Mouse (Mus musculus): Measurements from ENCODE around the gene Dusp13. TPM values are rescaled to one million over a fixed set of nuclear protein-coding genes. Genes with fewer than 3 reads are reported as not detected.
A peak's percentile ranks its signal among the peaks of the same experiment; 100 is the strongest.

Gene Dusp13
- polyA plus RNA-seq, 1 experiment from 2014 or later = not detected

DNA sequence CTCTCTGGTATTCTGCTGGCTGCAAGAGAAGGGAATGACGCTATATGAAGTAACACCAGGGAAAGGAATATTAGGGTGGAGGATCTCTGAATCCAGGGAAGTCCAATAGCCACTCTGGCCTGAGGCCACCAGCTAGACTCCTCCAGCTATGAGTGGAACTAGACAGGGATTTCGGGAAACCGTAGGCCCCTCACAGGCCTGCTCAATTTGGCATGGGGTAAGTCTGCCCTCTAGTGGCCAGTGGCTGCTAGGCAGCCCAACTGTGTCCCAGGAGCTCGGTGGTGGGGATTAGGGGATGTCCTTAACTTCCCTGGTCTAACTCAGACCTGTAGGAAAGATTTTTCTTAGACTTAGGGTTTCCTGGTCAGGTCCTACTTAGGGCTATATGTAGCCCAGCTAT, 9.2 kb downstream of the Dusp13 start:
- H3K27me3 ChIP-seq (ENCODE audit: control insufficient read depth, insufficient read depth, low read length) = no peaks in the 10 kb centered on the region
- DNase-seq (ENCODE audit: low spot score, missing footprints) (peak; percentile 98), ATAC-seq (ENCODE audit: low FRiP score) (peak; percentile 79)
- H3K4me2 ChIP-seq = no peak overlapping the region
- H3K4me1 ChIP-seq (ENCODE audit: control insufficient read depth, insufficient read depth, low read length) = no peaks in the 10 kb centered on the region
- WGBS = 13% methylated on average over 4 of the region's 4 CpGs
- H3K36me3 ChIP-seq (ENCODE audit: control insufficient read depth, insufficient read depth, low read length) = no peaks in the 10 kb centered on the region
- no peak overlapping the region for H3K27ac ChIP-seq (ENCODE audit: low read depth, low read length)
- no peaks in the 10 kb centered on the region for H3K9me3 ChIP-seq (ENCODE audit: control insufficient read depth, low read length)
- no peak overlapping the region for H3K9ac ChIP-seq (ENCODE audit: low read length)
- no peak overlapping the region for H3K4me3 ChIP-seq (ENCODE audit: low read depth, low read length)

- no peaks in the 10 kb centered on the region for H3K4me1 ChIP-seq (ENCODE audit: control insufficient read depth, insufficient read depth, low read length)
- H3K4me2 ChIP-seq = no peak overlapping the region
- H3K27ac ChIP-seq (ENCODE audit: low read depth, low read length) = no peak overlapping the region
- H3K27me3 ChIP-seq (ENCODE audit: control insufficient read depth, insufficient read depth, low read length) = no peaks in the 10 kb centered on the region
- no peaks in the 10 kb centered on the region for H3K9me3 ChIP-seq (ENCODE audit: control insufficient read depth, low read length)
- ATAC-seq (ENCODE audit: low FRiP score) (no peak), DNase-seq (ENCODE audit: low spot score, missing footprints) (no peak)
- no peak overlapping the region for H3K9ac ChIP-seq (ENCODE audit: low read length)
- H3K36me3 ChIP-seq (ENCODE audit: control insufficient read depth, insufficient read depth, low read length) = no peaks in the 10 kb centered on the region
- no peak overlapping the region for H3K4me3 ChIP-seq (ENCODE audit: low read depth, low read length)
- 92% methylated on average over 3 of the region's 3 CpGs for WGBS
These were observed 9.7 kb downstream of the Dusp13 start for GRCm38 (mm10) chr14:21741314-21741713.

- Histone ChIP-seq H3K9ac (ENCODE audit: low read length) (no peak overlapping the region), H3K27me3 (ENCODE audit: control insufficient read depth, insufficient read depth, low read length) (no peaks in the 10 kb centered on the region), H3K36me3 (ENCODE audit: control insufficient read depth, insufficient read depth, low read length) (no peaks in the 10 kb centered on the region), H3K4me2 (no peak overlapping the region), H3K9me3 (ENCODE audit: control insufficient read depth, low read length) (no peaks in the 10 kb centered on the region), H3K4me3 (ENCODE audit: low read depth, low read length) (no peak overlapping the region), H3K4me1 (ENCODE audit: control insufficient read depth, insufficient read depth, low read length) (no peaks in the 10 kb centered on the region), H3K27ac (ENCODE audit: low read depth, low read length) (no peak overlapping the region)
- 94% methylated on average over 7 of the region's 7 CpGs for WGBS
- ATAC-seq (ENCODE audit: low FRiP score) (no peak), DNase-seq (ENCODE audit: low spot score, missing footprints) (no peak)
These were observed 10.6 kb downstream of the Dusp13 start for GRCm38 (mm10) chr14:21740345-21740744.

GRCm38 (mm10) chr14:21733131-21733905, 17.7 kb downstream of the Dusp13 start:
- Histone ChIP-seq H3K36me3 (ENCODE audit: control insufficient read depth, insufficient read depth, low read length) (no peaks in the 10 kb centered on the region), H3K4me2 (no peak overlapping the region), H3K9me3 (ENCODE audit: control insufficient read depth, low read length) (no peaks in the 10 kb centered on the region; the same call in 1 of the 2 replicates), H3K27ac (ENCODE audit: low read depth, low read length) (no peak overlapping the region), H3K27me3 (ENCODE audit: control insufficient read depth, insufficient read depth, low read length) (no peaks in the 10 kb centered on the region), H3K4me1 (ENCODE audit: control insufficient read depth, insufficient read depth, low read length) (no peaks in the 10 kb centered on the region), H3K4me3 (ENCODE audit: low read depth, low read length) (no peak overlapping the region), H3K9ac (ENCODE audit: low read length) (no peak overlapping the region)
- ATAC-seq (ENCODE audit: low FRiP score) (no peak), DNase-seq (ENCODE audit: low spot score, missing footprints) (no peak)
- 90% methylated on average over 15 of the region's 15 CpGs for WGBS

DNA sequence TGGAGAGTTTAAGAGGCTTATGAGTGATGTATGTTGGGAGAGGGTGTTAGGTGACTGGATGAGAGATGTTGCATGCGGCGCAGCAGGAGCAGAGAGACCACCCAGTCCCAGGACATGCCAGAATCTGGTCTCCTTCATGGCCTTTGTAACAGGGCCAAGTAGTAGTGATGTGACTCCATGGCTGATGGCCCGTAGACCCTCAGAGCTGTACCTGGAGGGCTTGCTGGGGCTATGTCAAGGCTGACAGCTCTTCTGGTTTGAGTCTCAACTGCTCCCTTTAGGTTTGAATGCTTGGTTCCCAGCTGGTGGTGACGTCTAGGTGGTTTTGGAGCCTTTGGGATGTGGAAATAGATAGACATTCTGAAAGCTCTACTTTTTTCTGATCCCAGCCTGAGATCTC, 21.0 kb downstream of the Dusp13 start:
- no peaks in the 10 kb centered on the region for H3K4me1 ChIP-seq (ENCODE audit: control insufficient read depth, insufficient read depth, low read length)
- H3K4me2 ChIP-seq = no peak overlapping the region
- H3K36me3 ChIP-seq (ENCODE audit: control insufficient read depth, insufficient read depth, low read length) = no peaks in the 10 kb centered on the region
- H3K27ac ChIP-seq (ENCODE audit: low read depth, low read length) = no peak overlapping the region
- H3K4me3 ChIP-seq (ENCODE audit: low read depth, low read length) = no peak overlapping the region
- DNase-seq (ENCODE audit: low spot score, missing footprints) (no peak), ATAC-seq (ENCODE audit: low FRiP score) (no peak)
- no peaks in the 10 kb centered on the region for H3K27me3 ChIP-seq (ENCODE audit: control insufficient read depth, insufficient read depth, low read length)
- 96% methylated on average over 4 of the region's 4 CpGs for WGBS
- no peaks in the 10 kb centered on the region; the same call in 1 of the 2 replicates for H3K9me3 ChIP-seq (ENCODE audit: control insufficient read depth, low read length)
- no peak overlapping the region for H3K9ac ChIP-seq (ENCODE audit: low read length)

DNA sequence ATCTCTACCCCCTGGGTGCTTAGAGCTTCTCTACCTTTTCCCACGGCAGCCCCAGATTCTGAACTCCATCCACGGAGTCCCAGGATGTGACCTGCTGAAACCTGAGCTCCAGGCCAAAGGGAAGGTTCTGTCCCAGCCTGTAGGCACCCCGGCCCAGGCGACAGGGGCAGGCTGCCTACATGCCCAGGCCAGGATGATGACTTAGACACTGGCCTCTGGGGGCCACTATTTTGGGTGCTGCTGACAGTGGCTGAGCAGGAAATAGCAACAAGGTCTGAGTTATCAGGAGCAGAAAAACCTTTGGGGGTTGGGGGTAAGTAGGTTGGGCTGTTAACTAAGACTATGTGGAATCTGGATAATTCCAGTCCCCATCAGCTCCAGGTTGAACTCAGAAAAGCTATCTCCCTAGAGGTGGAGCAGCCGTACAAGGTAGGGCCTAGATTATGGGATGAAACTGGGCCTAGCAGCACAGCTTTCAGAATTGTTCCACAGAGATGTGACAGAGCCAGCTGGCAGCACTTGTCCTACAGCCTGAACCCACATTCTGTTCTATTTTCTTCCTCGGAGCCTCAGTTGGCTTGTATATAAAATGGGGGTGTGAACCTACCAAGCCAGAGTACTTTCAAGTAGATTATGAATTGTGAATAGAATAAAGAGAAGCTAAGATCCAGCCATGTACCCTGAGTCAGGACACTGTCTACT, 21.8 kb downstream of the Dusp13 start:
- H3K4me2 ChIP-seq = no peak overlapping the region
- no peak overlapping the region for H3K9ac ChIP-seq (ENCODE audit: low read length)
- no peaks in the 10 kb centered on the region; the same call in 1 of the 2 replicates for H3K9me3 ChIP-seq (ENCODE audit: control insufficient read depth, low read length)
- WGBS = 79% methylated on average over 6 of the region's 6 CpGs
- no peak for ATAC-seq (ENCODE audit: low FRiP score)
- H3K36me3 ChIP-seq (ENCODE audit: control insufficient read depth, insufficient read depth, low read length) = no peaks in the 10 kb centered on the region
- H3K4me3 ChIP-seq (ENCODE audit: low read depth, low read length) = no peak overlapping the region
- DNase-seq (ENCODE audit: low spot score, missing footprints) = no peak
- H3K4me1 ChIP-seq (ENCODE audit: control insufficient read depth, insufficient read depth, low read length) = no peaks in the 10 kb centered on the region
- H3K27ac ChIP-seq (ENCODE audit: low read depth, low read length) = no peak overlapping the region
- no peaks in the 10 kb centered on the region for H3K27me3 ChIP-seq (ENCODE audit: control insufficient read depth, insufficient read depth, low read length)

DNA sequence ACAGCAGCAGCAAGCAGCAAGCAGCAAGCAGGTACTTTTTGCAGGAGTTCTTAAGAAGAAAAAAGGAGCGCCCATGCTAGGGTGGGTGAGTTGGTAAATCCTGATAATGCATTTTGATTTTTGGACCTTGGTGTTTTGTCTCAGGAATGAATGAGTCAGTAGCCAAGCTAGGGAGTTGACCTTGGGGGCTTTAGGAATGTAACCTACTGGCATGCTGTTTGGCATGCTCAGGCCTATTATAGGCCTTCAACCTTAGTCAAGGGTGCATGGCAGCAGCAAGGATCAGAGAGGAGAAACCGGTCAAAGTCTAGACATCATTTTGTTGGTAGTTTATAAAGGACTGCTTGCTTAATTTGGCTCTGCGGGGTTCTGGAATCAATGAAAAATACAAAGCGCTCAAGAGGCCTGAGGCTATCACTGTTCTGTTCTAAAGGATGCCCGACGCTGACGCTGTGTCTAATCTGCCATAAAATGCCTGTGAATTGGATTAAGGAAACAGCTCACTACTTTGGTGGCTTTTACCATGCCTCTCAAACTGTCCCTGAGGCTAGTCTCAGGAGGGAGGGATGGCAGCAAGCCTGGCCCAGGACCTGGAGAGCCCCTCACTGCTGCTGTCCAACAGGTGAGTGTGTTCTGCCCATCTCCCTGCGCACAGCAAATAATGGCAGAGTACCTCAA, 28.8 kb downstream of the Dusp13 start:
- H3K27ac ChIP-seq (ENCODE audit: low read depth, low read length) = no peak overlapping the region

GRCm38 (mm10) chr14:21720430-21721205, 30.4 kb downstream of the Dusp13 start:
- H3K27ac ChIP-seq (ENCODE audit: low read depth, low read length) = no peak overlapping the region
- ATAC-seq (ENCODE audit: low FRiP score) (no peak), DNase-seq (ENCODE audit: low spot score, missing footprints) (peak; percentile 51)
- no peak overlapping the region for H3K4me3 ChIP-seq (ENCODE audit: low read depth, low read length)
- H3K9ac ChIP-seq (ENCODE audit: low read length) = no peak overlapping the region
- 83% methylated on average over 4 of the region's 4 CpGs for WGBS
- H3K9me3 ChIP-seq (ENCODE audit: control insufficient read depth, low read length) = no peaks in the 10 kb centered on the region; the same call in 1 of the 2 replicates
- H3K4me1 ChIP-seq (ENCODE audit: control insufficient read depth, insufficient read depth, low read length) = peaks cover 4% of the 10 kb centered on the region; the same call in 1 of the 2 replicates
- no peaks in the 10 kb centered on the region for H3K36me3 ChIP-seq (ENCODE audit: control insufficient read depth, insufficient read depth, low read length)
- no peaks in the 10 kb centered on the region for H3K27me3 ChIP-seq (ENCODE audit: control insufficient read depth, insufficient read depth, low read length)
- H3K4me2 ChIP-seq = no peak overlapping the region

More for the DNA sequence above, 28.8 kb downstream of the Dusp13 start:
- DNase-seq (ENCODE audit: low spot score, missing footprints) (no peak), ATAC-seq (ENCODE audit: low FRiP score) (no peak)
- H3K4me3 ChIP-seq (ENCODE audit: low read depth, low read length) = no peak overlapping the region
- H3K36me3 ChIP-seq (ENCODE audit: control insufficient read depth, insufficient read depth, low read length) = no peaks in the 10 kb centered on the region
- H3K4me1 ChIP-seq (ENCODE audit: control insufficient read depth, insufficient read depth, low read length) = peaks cover 4% of the 10 kb centered on the region; the same call in 1 of the 2 replicates
- no peaks in the 10 kb centered on the region for H3K27me3 ChIP-seq (ENCODE audit: control insufficient read depth, insufficient read depth, low read length)
- H3K4me2 ChIP-seq = no peak overlapping the region
- 45% methylated on average over 8 of the region's 8 CpGs for WGBS
- H3K9ac ChIP-seq (ENCODE audit: low read length) = no peak overlapping the region
- H3K9me3 ChIP-seq (ENCODE audit: control insufficient read depth, low read length) = no peaks in the 10 kb centered on the region; the same call in 1 of the 2 replicates

Data from midbrain, embryonic 11.5 days (tissue).